Mouse (Mus musculus) embryonic facial prominence, embryonic 13.5 days (tissue): ENCODE data around the gene Zfand4. TPM values are rescaled to one million over a fixed set of nuclear protein-coding genes. Genes with fewer than 3 reads are reported as not detected.
"Not testable (repeated sequence)": the region's sequence is repeated elsewhere in the genome, so short reads cannot be mapped to it uniquely, and the experiment has no call there.

Source experiments
- ATAC-seq: fragments of 200-750 bp; cut with Nextera tagmentation; 2 replicates; pipeline ENCODE4 v1.8.0; 2017; ENCODE audit warnings: low read depth; ENCODE audit not compliant: insufficient number of reproducible peaks, insufficient read depth, low FRiP score, low TSS enrichment
- H3K27ac ChIP-seq: fragments of 300-500 bp; sonication (generic); 2 replicates; pipeline ENCODE4 v1.5.1; 2015; ENCODE audit warnings: moderate library complexity, mild to moderate bottlenecking, inconsistent platforms
- H3K27me3 ChIP-seq: fragments of 300-500 bp; sonication (generic); 2 replicates; pipeline ENCODE4 v1.6.1; 2015; ENCODE audit warnings: mild to moderate bottlenecking, inconsistent platforms
- H3K36me3 ChIP-seq: fragments of 300-500 bp; sonication (generic); 2 replicates; pipeline ENCODE4 v1.6.1; 2015; ENCODE audit warnings: mild to moderate bottlenecking, inconsistent platforms
- H3K4me1 ChIP-seq: fragments of 300-500 bp; sonication (generic); 2 replicates; pipeline ENCODE4 v1.6.1; 2015; ENCODE audit warnings: inconsistent platforms
- H3K4me2 ChIP-seq: fragments of 300-500 bp; sonication (generic); 2 replicates; pipeline ENCODE4 v1.6.1; 2015; ENCODE audit warnings: moderate library complexity, mild to moderate bottlenecking, inconsistent platforms
- H3K4me3 ChIP-seq: fragments of 300-500 bp; sonication (generic); 2 replicates; pipeline ENCODE4 v1.5.1; 2015; ENCODE audit warnings: mild to moderate bottlenecking, inconsistent platforms
- H3K9ac ChIP-seq: fragments of 300-500 bp; sonication (generic); 2 replicates; pipeline ENCODE4 v1.6.1; 2015; ENCODE audit warnings: mild to moderate bottlenecking, inconsistent platforms
- H3K9me3 ChIP-seq: fragments of 300-500 bp; sonication (generic); 2 replicates; pipeline ENCODE4 v1.6.1; 2016; ENCODE audit warnings: inconsistent platforms
- WGBS: fragments of 180-500 bp; shearing (Covaris S2); methylation state at CpG from one replicate; pipeline ENCODE4 v1.1.7; 2015; ENCODE audit warnings: mixed read lengths; 5-methylcytosine and 5-hydroxymethylcytosine counted together
- polyA plus RNA-seq: library from polyadenylated mRNA; unstranded; fragments of >200 nt; fragmentation: Nextera tagmentation; extraction: Ambion mirVana; gene quantifications from 2 replicates; pipeline ENCODE4 v1.2.1, GENCODE M21; 2015

Gene Zfand4
- polyA plus RNA-seq, 1 experiment from 2014 or later = 9.7 TPM

DNA sequence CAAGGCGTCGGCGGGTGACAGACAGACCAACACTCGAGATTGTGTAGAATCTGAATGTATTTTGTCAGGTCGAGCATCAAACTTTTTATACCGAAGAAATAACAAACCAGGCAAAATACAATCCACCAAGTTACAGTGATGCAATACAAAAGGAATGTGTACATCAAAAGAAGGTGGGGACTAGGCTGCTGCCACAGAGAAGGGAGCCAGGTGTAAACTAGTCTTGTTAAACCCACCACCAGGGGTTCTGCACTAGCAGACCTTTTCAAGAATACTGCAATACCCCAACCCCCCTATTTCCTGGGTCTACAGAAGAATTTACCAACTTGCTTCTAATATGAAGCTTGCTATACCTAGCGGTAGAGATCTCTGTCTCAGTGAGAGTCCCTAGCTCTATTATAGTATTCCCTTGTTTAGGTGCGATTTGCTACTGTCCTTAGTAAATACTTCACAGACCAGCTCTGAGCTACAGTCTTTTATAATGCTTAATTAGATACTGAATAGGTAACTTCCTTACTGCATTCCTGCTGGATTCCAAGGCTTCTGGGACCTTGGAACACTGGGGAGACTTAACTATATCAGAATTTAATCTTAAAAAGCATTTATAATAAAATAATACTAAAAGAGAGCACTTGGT lies 92.4 kb downstream of the Zfand4 start:
- not testable (repeated sequence) for ATAC-seq, H3K27me3 ChIP-seq, H3K4me1 ChIP-seq, H3K9me3 ChIP-seq, H3K27ac ChIP-seq, H3K4me2 ChIP-seq, H3K36me3 ChIP-seq, H3K4me3 ChIP-seq, H3K9ac ChIP-seq
- WGBS = 71% methylated on average over 8 of the region's 8 CpGs

DNA sequence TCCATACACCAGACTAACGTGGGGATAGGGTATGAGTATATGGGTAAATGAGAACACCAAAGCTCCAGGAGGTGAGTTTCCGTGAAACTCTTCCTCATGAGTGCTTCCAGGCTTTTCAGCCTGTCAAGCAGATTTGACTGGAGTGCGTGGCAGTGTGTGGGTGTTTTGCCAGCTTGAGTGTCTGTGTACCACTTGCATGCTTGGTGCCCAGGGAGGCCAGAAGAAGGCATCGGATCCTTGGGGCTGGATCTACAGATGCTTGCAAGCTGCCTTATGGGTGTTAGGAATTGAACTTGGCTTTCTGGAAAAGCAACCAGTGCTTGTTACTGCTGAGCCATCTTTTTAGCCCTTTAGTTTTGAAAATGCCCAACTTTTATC lies 92.9 kb downstream of the Zfand4 start:
- ATAC-seq = no peak
- H3K4me3 ChIP-seq = no peak overlapping the region
- no peaks in the 10 kb centered on the region for H3K9me3 ChIP-seq
- H3K4me2 ChIP-seq = no peak overlapping the region
- H3K4me1 ChIP-seq = no peaks in the 10 kb centered on the region
- H3K27ac ChIP-seq = no peak overlapping the region
- WGBS = 68% methylated on average over 4 of the region's 4 CpGs
- H3K27me3 ChIP-seq = no peaks in the 10 kb centered on the region
- no peak overlapping the region for H3K9ac ChIP-seq
- no peaks in the 10 kb centered on the region for H3K36me3 ChIP-seq

DNA sequence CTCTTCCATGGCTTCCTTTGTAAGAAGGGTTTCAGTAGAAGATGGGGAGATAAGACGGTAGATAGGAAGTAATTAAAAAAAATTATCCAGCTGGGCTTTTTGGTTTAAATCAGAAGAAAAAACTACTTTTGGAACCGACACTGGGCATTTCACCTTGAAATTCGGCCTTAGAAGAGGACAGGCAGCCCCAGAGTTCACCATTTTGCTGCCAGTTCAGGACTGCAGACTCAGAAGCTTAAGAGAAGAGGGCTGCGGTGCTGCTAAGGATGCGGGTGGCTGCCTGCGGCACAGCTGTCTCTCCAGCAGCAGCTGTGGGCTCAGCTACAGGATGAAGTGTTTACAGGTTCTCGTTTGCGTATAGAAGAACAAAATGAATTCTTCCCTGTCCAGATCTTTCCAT lies 94.0 kb downstream of the Zfand4 start:
- no peak overlapping the region for H3K4me2 ChIP-seq
- no peaks in the 10 kb centered on the region for H3K27me3 ChIP-seq
- H3K9me3 ChIP-seq = no peaks in the 10 kb centered on the region
- no peak overlapping the region for H3K4me3 ChIP-seq
- no peaks in the 10 kb centered on the region for H3K36me3 ChIP-seq
- 74% methylated on average over 8 of the region's 8 CpGs for WGBS
- no peak overlapping the region for H3K9ac ChIP-seq
- ATAC-seq = no peak
- no peaks in the 10 kb centered on the region for H3K4me1 ChIP-seq
- H3K27ac ChIP-seq = no peak overlapping the region

DNA sequence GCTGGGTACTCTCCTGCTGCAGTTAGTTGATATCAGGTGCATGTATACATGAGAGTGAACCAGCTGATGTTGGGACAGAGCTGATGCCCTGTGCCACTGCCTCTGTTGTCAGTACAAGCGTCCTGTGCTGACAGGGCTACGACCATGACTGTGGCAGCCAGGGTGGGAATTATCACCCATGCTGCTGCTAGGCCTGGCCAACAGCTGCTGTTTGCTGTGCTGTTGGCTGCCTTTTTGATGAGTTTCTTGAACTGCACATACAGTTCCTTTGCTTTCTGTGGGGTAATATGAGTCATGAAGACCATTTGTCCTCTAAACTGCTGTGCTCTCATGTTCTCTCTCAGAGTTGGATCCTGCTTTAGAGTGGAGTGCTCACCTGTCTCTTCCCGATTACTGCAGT lies 95.2 kb downstream of the Zfand4 start:
- 84% methylated on average over 3 of the region's 3 CpGs for WGBS
- H3K9me3 ChIP-seq = no peaks in the 10 kb centered on the region
- H3K4me2 ChIP-seq = no peak overlapping the region
- H3K4me3 ChIP-seq = no peak overlapping the region
- H3K27me3 ChIP-seq = no peaks in the 10 kb centered on the region
- ATAC-seq = no peak
- H3K4me1 ChIP-seq = no peaks in the 10 kb centered on the region
- H3K36me3 ChIP-seq = no peaks in the 10 kb centered on the region
- H3K9ac ChIP-seq = no peak overlapping the region
- no peak overlapping the region for H3K27ac ChIP-seq

DNA sequence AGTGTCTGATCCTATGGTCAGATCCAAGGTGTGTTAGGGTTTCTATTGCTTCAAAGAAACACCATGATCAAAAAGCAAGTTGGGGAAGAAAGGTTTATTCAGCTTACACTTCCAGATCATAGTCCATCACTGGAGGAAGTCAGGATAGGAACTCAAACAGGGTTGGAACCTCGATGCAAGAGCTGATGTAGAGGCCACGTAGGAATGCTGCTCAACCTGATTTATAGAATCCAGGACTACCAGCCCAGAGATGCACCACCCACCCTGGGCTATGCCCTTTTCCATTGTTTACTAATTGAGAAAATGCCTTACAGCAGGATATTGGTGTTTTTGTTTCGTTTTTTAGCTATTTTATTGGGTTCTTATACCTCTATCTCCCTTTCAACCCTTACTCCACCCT lies 97.4 kb downstream of the Zfand4 start:
- Histone ChIP-seq H3K4me3 (no peak overlapping the region), H3K9me3 (no peaks in the 10 kb centered on the region), H3K4me1 (no peaks in the 10 kb centered on the region), H3K4me2 (no peak overlapping the region), H3K9ac (no peak overlapping the region), H3K27ac (no peak overlapping the region), H3K36me3 (no peaks in the 10 kb centered on the region), H3K27me3 (no peaks in the 10 kb centered on the region)
- no peak for ATAC-seq
- WGBS = 80% methylated on average over 3 of the region's 3 CpGs

DNA sequence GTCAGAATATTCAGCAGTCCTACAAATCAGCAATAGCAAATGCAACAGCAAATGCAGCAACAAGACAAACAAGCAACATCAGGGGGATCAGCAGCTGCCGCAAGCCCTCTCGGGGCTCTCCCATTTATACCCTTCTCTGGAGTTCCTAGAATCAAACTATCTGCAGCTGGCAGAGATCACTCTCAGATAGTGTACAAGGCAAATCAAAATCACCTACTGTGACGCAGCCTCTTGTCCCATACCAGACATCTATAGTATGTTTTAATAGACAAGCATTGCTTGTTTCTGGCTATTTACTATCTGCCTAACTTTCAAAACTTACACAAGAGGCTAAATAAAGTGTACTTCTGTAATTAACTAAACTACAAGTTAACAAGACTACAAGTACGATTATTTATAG lies 98.0 kb downstream of the Zfand4 start:
- H3K36me3 ChIP-seq = no peaks in the 10 kb centered on the region
- no peaks in the 10 kb centered on the region for H3K9me3 ChIP-seq
- H3K27me3 ChIP-seq = no peaks in the 10 kb centered on the region
- no peak overlapping the region for H3K4me3 ChIP-seq
- ATAC-seq = no peak
- no peak overlapping the region for H3K4me2 ChIP-seq
- WGBS = 77% methylated on average over 4 of the region's 4 CpGs
- H3K9ac ChIP-seq = no peak overlapping the region
- no peaks in the 10 kb centered on the region for H3K4me1 ChIP-seq
- H3K27ac ChIP-seq = no peak overlapping the region

DNA sequence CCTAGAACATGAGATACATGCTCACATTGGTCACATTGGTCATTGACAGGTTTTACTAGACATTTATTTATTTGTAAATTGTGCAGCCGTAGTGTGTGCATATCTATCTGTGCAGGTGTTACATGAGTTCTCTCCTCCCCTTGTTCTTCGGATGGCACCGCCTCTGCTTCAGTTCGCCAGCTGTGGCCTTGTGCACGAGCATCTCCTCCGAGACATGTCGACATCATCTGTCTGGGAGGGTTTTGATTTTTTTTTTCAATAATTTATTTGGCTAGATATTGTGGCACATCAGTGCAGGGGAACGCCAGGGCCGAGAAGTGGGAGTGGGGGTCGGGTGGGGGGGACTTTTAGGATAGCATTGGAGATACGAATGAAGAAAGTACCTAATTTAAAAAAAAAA lies 103.9 kb downstream of the Zfand4 start:
- no peaks in the 10 kb centered on the region for H3K4me1 ChIP-seq
- no peak overlapping the region for H3K9ac ChIP-seq
- H3K27me3 ChIP-seq = no peaks in the 10 kb centered on the region
- H3K4me2 ChIP-seq = no peak overlapping the region
- H3K27ac ChIP-seq = no peak overlapping the region
- ATAC-seq = no peak
- no peaks in the 10 kb centered on the region for H3K9me3 ChIP-seq
- WGBS = 86% methylated on average over 11 of the region's 11 CpGs
- H3K36me3 ChIP-seq = no peaks in the 10 kb centered on the region
- H3K4me3 ChIP-seq = no peak overlapping the region

DNA sequence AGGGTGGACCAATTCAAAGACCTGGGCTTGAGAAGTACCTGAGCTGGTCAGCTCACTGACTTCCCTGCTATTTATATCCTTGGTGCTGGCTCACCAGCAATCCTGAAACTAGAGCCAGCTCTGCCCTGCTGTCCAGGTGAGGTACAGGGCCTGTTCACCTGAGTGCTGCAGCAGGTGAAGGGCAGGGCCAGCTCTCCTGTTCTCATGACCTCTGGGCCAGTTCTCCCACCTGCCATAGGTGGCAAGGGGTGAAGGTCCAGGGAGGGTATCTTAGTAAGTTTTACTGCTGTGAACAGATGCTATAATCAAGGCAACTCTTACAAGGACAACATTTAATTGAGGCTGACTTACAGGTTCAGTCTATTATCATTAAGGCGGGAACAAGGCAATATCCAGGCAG lies 105.8 kb downstream of the Zfand4 start:
- Histone ChIP-seq H3K4me3 (no peak overlapping the region), H3K4me1 (no peaks in the 10 kb centered on the region), H3K9ac (no peak overlapping the region), H3K27me3 (no peaks in the 10 kb centered on the region), H3K36me3 (no peaks in the 10 kb centered on the region), H3K4me2 (no peak overlapping the region), H3K27ac (no peak overlapping the region), H3K9me3 (no peaks in the 10 kb centered on the region)
- ATAC-seq = no peak
- WGBS = 85% methylated on average over 1 of the region's 1 CpGs

DNA sequence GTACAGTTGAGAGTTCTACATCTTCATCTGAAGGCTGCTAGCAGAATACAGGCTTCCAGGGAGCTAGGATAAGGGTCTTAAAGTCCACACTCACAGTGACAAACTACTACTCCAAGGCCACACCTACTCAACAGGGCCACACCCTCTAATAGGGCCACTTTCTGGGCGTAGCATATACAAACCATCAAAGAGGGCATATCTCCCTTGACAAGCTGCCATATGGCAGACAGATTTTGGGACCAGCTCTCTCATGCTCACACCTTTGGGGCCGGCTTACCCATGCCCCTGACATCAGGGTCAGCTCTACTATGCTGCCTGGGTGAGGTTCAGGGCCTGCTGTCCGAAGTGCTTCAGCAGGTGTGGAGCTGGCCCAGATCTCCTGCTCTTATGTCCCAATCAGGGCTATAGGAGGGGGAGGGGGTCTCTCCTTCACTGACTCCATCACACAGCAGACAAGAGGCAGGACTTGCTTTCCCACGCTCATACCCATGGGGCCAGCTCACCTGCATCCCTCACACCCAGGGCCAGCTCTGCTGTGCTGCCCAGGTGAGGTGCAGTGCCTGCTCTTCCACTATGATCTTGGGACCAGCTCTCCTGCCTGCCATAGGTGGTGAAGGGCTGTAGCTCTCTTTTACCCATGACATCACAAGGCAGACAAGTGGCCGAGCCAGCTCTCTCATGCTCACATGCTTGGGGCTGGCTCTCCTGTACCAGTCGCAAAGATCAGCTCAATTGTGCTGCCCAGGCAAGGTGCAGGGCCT lies 106.4 kb downstream of the Zfand4 start:
- no peak for ATAC-seq
- 81% methylated on average over 6 of the region's 6 CpGs for WGBS
- Histone ChIP-seq H3K27me3 (no peaks in the 10 kb centered on the region), H3K27ac (no peak overlapping the region), H3K36me3 (no peaks in the 10 kb centered on the region), H3K4me3 (no peak overlapping the region), H3K4me2 (no peak overlapping the region), H3K9ac (no peak overlapping the region), H3K4me1 (no peaks in the 10 kb centered on the region), H3K9me3 (no peaks in the 10 kb centered on the region)

DNA sequence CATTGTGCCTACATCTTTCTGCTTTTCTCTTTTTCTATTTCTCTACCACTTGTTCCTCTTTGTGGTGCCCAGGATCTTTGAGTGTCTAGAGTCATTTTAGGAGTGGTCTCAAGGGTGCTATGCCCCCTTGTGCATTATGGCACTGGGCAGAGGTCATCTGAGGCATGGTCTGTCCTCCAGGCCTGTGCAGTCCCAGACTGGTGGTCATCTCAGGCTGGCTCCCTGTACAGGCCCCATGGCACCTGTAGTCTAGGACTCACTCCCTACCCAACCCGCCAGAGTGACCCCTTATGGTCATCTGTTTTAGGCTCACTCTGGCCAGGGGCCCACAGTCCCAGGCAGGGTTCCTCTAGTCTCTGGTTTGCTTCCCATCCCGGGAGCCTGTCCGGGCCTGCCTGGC lies 107.5 kb downstream of the Zfand4 start:
- 89% methylated on average over 3 of the region's 3 CpGs for WGBS
- Histone ChIP-seq H3K27me3 (no peaks in the 10 kb centered on the region), H3K9me3 (no peaks in the 10 kb centered on the region), H3K9ac (no peak overlapping the region), H3K4me2 (no peak overlapping the region), H3K27ac (no peak overlapping the region), H3K36me3 (no peaks in the 10 kb centered on the region), H3K4me1 (no peaks in the 10 kb centered on the region), H3K4me3 (no peak overlapping the region)
- ATAC-seq = no peak

DNA sequence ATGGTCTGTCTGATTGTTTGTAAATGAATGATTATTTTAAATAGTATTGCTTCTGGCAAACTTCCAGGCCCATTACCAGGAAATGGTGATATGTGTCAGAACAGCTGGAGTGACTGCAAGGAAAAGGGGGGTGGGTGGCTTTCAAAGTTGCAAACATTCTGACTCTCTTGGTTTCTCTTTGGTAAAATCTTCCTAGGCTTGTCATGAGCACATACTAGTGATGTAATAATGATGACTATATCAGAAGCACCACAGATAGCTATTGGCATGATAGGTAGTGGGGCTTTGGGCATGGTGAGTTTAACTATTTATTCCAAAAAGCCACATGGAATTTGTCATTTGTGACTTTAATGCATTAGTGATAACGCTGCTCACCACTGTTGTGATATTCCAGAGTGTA lies 110.1 kb downstream of the Zfand4 start:
- Histone ChIP-seq H3K27ac (no peak overlapping the region), H3K9me3 (no peaks in the 10 kb centered on the region), H3K27me3 (no peaks in the 10 kb centered on the region), H3K36me3 (0 out of 2 replicates have a peak, but pooled peaks cover 3% of the 10 kb centered on the region), H3K9ac (no peak overlapping the region), H3K4me3 (no peak overlapping the region), H3K4me1 (no peaks in the 10 kb centered on the region), H3K4me2 (no peak overlapping the region)
- no peak for ATAC-seq
- WGBS = 92% methylated on average over 1 of the region's 1 CpGs

DNA sequence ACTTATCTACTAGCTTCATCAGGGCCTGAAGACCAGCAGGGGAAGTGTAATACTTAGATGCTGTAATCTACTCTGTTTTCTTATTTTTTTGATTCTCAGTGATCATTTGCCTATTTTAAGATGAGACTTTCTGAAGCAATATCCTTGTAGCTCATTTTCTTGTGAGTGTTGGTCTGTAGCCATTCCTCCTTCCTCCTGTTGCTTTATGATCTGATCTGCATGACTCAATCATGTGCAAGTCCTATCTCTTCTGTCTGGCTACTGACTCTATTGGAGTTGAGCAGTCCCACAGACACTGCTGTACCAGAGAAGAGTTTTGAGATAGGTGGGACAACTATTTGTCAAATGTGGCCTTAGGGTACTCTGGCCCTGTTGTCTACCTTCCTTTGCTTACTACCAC lies 110.6 kb downstream of the Zfand4 start:
- no peak overlapping the region for H3K9ac ChIP-seq
- no peaks in the 10 kb centered on the region for H3K9me3 ChIP-seq
- no peaks in the 10 kb centered on the region for H3K27me3 ChIP-seq
- no peak for ATAC-seq
- no peak overlapping the region for H3K4me3 ChIP-seq
- H3K36me3 ChIP-seq = 0 out of 2 replicates have a peak, but pooled peaks cover 3% of the 10 kb centered on the region
- no peak overlapping the region for H3K4me2 ChIP-seq
- no peak overlapping the region for H3K27ac ChIP-seq
- H3K4me1 ChIP-seq = no peaks in the 10 kb centered on the region
